Mouse (Mus musculus) forebrain, embryonic 16.5 days (tissue): Measurements from ENCODE around the gene Gm6588. TPM values are rescaled to one million over a fixed set of nuclear protein-coding genes. Genes with fewer than 3 reads are reported as not detected.
A peak's percentile ranks its signal among the peaks of the same experiment; 100 is the strongest.

Experiments
- ATAC-seq: fragments of 200-750 bp; cut with Nextera tagmentation; 2 replicates; pipeline ENCODE4 v1.8.0; 2017; ENCODE audit warnings: mild to moderate bottlenecking, moderate library complexity
- H3K27ac ChIP-seq: fragments of 300-500 bp; sonication (generic); 2 replicates; pipeline ENCODE4 v1.5.1; 2014; ENCODE audit warnings: low read length, control low read depth
- H3K27me3 ChIP-seq: fragments of 300-500 bp; sonication (generic); replicated peaks from 2 replicates; pipeline ENCODE4 v1.6.1; 2014; ENCODE audit warnings: low read length; ENCODE audit not compliant: control insufficient read depth, insufficient read depth
- H3K36me3 ChIP-seq: fragments of 300-500 bp; sonication (generic); 2 replicates; pipeline ENCODE4 v1.6.1; 2014; ENCODE audit not compliant: control insufficient read depth, insufficient read depth
- H3K4me1 ChIP-seq: fragments of 300-500 bp; sonication (generic); replicated peaks from 2 replicates; pipeline ENCODE4 v1.6.1; 2014; ENCODE audit warnings: low read length; ENCODE audit not compliant: control insufficient read depth, insufficient read depth
- H3K4me2 ChIP-seq: fragments of 300-500 bp; sonication (generic); 2 replicates; pipeline ENCODE4 v1.6.1; 2014; ENCODE audit warnings: mild to moderate bottlenecking, low read length, control low read depth
- H3K4me3 ChIP-seq: fragments of 300-500 bp; sonication (generic); replicated peaks from 2 replicates; pipeline ENCODE4 v1.5.1; 2014; ENCODE audit warnings: mild to moderate bottlenecking, low read length, control low read depth
- H3K9ac ChIP-seq: fragments of 300-500 bp; sonication (generic); replicated peaks from 2 replicates; pipeline ENCODE4 v1.6.1; 2014; ENCODE audit warnings: low read depth, low read length, control low read depth
- H3K9me3 ChIP-seq: fragments of 300-500 bp; sonication (generic); 2 replicates; pipeline ENCODE4 v1.6.1; 2016; ENCODE audit warnings: low read length; ENCODE audit not compliant: control insufficient read depth
- WGBS: fragments of 180-500 bp; shearing (Covaris S2); extraction: QIAGEN DNeasy Blood & Tissue Kit; methylation state at CpG from one replicate; pipeline ENCODE4 v1.1.7; 2014; 5-methylcytosine and 5-hydroxymethylcytosine counted together
- polyA plus RNA-seq: library from polyadenylated mRNA; unstranded; fragments of >200 nt; fragmentation: Nextera tagmentation; extraction: Ambion mirVana; gene quantifications from 2 replicates; pipeline ENCODE4 v1.2.1, GENCODE M21; 2015

The Gm6588 gene
- polyA plus RNA-seq, 1 experiment from 2014 or later: 1.3 TPM

DNA sequence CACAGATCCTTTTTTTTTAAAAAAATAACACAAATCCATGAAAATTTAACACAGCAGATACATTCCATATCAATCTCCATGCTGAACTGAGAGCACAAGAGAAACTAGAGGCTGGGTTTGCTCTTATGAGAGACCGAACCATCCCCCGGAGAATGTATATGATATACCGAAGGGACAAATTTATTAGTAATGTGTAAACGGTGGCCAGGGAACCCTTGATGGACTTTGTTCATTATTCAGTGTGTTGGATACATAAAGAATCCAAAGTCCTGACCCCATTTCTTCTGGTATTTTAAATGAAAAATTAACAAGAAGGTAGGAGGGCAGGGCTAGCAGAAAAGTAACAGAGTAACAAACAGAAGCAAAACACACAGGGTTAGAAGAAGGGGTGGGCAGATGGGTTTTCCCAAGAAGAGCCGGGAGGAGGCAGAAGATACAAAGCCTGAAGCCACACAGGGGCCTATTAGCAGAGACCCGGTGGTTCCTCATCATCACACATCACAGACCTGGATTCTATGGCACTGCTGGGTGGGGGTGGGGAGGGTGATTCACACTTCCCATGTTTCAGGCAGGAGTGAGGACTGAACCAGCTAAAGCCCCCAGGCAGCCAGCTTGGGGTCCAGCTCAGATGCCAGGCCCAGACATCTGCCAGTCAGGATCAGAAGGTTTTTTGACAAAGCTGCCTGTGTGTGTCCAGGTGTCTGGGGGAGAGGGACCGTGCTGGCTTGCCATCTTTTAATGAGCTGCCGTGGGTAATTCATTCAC is 50.9 kb downstream of the Gm6588 start:
- H3K36me3 ChIP-seq: no peaks in the 10 kb centered on the region
- peak overlapping the region; percentile 27; the same call in 1 of the 2 replicates for H3K9ac ChIP-seq
- no peaks in the 10 kb centered on the region for H3K9me3 ChIP-seq
- no peak overlapping the region for H3K4me2 ChIP-seq
- WGBS: 40% methylated on average over 8 of the region's 8 CpGs
- ATAC-seq: peak; percentile 72
- H3K27me3 ChIP-seq: no peaks in the 10 kb centered on the region
- peak overlapping the region; percentile 52 for H3K27ac ChIP-seq
- H3K4me1 ChIP-seq: peaks cover 28% of the 10 kb centered on the region
- H3K4me3 ChIP-seq: no peak overlapping the region

Other genes starting within 250 kb of the Gm6588 start
- 0.75 and 1.4 TPM in 2 replicates for gene Cryba4, start 196.9 kb upstream of the Gm6588 start, polyA plus RNA-seq
- gene Crybb1, start 193.6 kb upstream of the Gm6588 start, polyA plus RNA-seq: 4.6 and 5.8 TPM in 2 replicates
- gene Tpst2, start 172.7 kb upstream of the Gm6588 start, polyA plus RNA-seq: 27.9 and 30.2 TPM in 2 replicates
- gene Tfip11, start 123.1 kb upstream of the Gm6588 start, polyA plus RNA-seq: 34.7 and 36.7 TPM in 2 replicates
- 52.6 and 62.5 TPM in 2 replicates for gene Srrd, start 106.4 kb upstream of the Gm6588 start, polyA plus RNA-seq
- 30.1 and 37.6 TPM in 2 replicates for gene Hps4, start 106.3 kb upstream of the Gm6588 start, polyA plus RNA-seq
- gene Gm6583, start 93.4 kb upstream of the Gm6588 start, polyA plus RNA-seq: 0.09 and 0.17 TPM in 2 replicates
- gene Asphd2, start 54.6 kb upstream of the Gm6588 start, polyA plus RNA-seq: 41.1 and 43.8 TPM in 2 replicates
- gene Sez6l, start 127.8 kb downstream of the Gm6588 start, polyA plus RNA-seq: 32.2 and 41.9 TPM in 2 replicates